Mouse (Mus musculus) forebrain, embryonic 10.5 days (tissue): ENCODE measurements around the gene Cog5. TPM values are rescaled to one million over a fixed set of nuclear protein-coding genes. Genes with fewer than 3 reads are reported as not detected.
A peak's percentile ranks its signal among the peaks of the same experiment; 100 is the strongest.

ENCODE experiments used
- DNase-seq: peaks from one replicate; pipeline ENCODE4 v3.0.0-alpha.2; 2017; ENCODE audit warnings: low spot score; ENCODE audit errors: extremely low spot score
- H3K27ac ChIP-seq: fragments of 300-500 bp; sonication (generic); 2 replicates; pipeline ENCODE4 v1.5.1; 2016; ENCODE audit warnings: mild to moderate bottlenecking
- H3K27me3 ChIP-seq: fragments of 300-500 bp; sonication (generic); 2 replicates; pipeline ENCODE4 v1.6.1; 2016; ENCODE audit warnings: mild to moderate bottlenecking; ENCODE audit not compliant: poor library complexity, severe bottlenecking
- H3K36me3 ChIP-seq: fragments of 300-500 bp; sonication (generic); replicated peaks from 2 replicates; pipeline ENCODE4 v1.6.1; 2016; ENCODE audit warnings: mild to moderate bottlenecking, moderate library complexity
- H3K4me1 ChIP-seq: fragments of 300-500 bp; sonication (generic); 2 replicates; pipeline ENCODE4 v1.6.1; 2016
- H3K4me3 ChIP-seq: fragments of 300-500 bp; sonication (generic); 2 replicates; pipeline ENCODE4 v1.5.1; 2016; ENCODE audit warnings: mild to moderate bottlenecking, moderate library complexity
- H3K9me3 ChIP-seq: fragments of 300-500 bp; sonication (generic); 2 replicates; pipeline ENCODE4 v1.6.1; 2016; ENCODE audit warnings: mild to moderate bottlenecking, moderate library complexity
- WGBS: fragments of 180-500 bp; shearing (Covaris S2); methylation state at CpG from one replicate; pipeline ENCODE4 v1.1.7; 2016; 5-methylcytosine and 5-hydroxymethylcytosine counted together
- polyA plus RNA-seq: library from polyadenylated mRNA; unstranded; fragments of >200 nt; fragmentation: Nextera tagmentation; extraction: Ambion mirVana; gene quantifications from 2 replicates; pipeline ENCODE4 v1.2.1, GENCODE M21; 2016

Gene Cog5
- polyA plus RNA-seq, 1 experiment from 2014 or later: 23.9 TPM

DNA sequence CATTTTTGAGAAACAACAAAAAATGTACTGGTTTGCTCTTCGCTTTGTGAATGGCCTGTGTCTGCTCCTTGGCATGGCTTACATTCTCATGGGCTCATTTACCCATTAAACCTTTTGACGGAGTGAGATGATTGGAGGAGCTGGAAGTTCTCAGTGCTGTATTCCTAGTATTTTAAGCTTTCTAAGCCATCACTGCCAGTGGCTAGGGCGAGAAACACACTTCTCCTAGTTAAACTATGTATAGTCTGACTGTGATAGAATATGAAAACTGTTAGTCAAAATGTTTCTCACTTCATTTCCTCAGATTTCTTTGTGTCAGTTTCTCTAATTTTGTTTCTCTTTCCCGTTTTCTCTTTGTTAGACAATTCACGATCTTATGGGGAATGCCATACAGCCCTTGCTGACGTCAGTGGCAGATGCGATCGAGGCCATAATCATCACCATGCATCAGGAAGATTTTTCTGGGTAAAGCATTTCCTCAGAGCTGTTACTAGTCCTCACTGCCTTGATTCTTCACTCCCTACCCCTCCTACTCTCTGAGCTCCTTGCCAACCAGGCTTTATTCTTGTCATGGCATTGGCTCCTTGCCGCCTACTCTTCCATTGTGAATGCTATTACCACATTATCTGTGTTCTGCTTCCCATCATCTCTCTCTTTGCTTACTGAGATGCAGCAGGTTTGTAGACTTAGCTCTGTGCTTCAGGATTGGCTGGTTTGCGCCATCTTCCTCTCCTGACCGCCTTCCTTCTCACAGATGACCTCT lies 231.4 kb downstream of the Cog5 start:
- no peak overlapping the region for H3K27ac ChIP-seq
- WGBS: 92% methylated on average over 11 of the region's 11 CpGs
- H3K27me3 ChIP-seq: no peaks in the 10 kb centered on the region
- H3K4me1 ChIP-seq: 0 out of 2 replicates have a peak, but pooled peaks cover 3% of the 10 kb centered on the region
- no peak for DNase-seq
- H3K4me3 ChIP-seq: no peak overlapping the region
- no peaks in the 10 kb centered on the region for H3K9me3 ChIP-seq
- peaks cover 15% of the 10 kb centered on the region for H3K36me3 ChIP-seq

DNA sequence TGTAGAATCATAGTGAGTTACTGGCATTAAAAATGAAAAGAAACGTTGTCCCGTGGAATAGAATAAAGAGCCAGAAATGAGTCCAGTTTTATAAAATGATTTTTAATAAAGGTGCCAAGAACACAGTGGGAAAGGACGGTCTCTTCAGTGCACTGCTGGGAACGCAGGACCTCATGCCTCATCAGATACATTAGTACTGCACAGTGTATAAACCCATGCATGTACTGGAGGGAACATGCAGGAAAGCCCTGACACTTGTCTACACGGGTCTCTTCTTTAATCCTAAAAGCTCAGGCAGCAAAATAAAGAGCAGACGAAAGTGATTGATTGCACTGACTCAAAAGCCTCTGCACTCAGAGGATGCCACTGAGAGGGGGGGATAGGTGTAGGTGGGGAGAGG lies 236.0 kb downstream of the Cog5 start:
- 77% methylated on average over 6 of the region's 6 CpGs for whole genome bisulfite sequencing
- Histone ChIP-seq H3K27me3 (no peaks in the 10 kb centered on the region; the same call in 1 of the 2 replicates), H3K36me3 (peaks cover 15% of the 10 kb centered on the region), H3K9me3 (no peaks in the 10 kb centered on the region), H3K4me1 (peaks cover 16% of the 10 kb centered on the region), H3K4me3 (no peak overlapping the region), H3K27ac (no peak overlapping the region)
- no peak for DNase-seq

DNA sequence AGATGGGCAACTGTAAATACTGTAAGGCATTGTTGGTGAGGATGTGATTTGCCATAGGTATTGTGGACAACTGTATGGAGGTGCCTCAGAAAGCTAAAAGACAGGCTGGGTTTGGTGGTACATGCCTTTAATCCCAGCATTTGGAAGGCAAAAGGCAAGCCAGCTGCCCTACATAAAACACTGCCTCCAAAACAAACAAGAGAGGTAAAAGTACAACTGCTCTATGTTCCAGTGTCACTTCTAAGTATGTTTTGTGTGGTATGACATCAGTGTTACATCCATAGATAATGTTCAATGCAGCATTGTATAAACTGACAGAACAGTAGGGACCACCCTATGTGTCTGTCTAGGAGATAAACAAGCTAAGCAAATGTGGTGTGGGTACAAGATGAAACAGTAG lies 237.4 kb downstream of the Cog5 start:
- Histone ChIP-seq H3K27me3 (no peaks in the 10 kb centered on the region; the same call in 1 of the 2 replicates), H3K4me3 (no peak overlapping the region), H3K27ac (no peak overlapping the region), H3K4me1 (peaks cover 30% of the 10 kb centered on the region), H3K36me3 (peaks cover 4% of the 10 kb centered on the region; the same call in 1 of the 2 replicates), H3K9me3 (no peaks in the 10 kb centered on the region)
- no peak for DNase-seq

DNA sequence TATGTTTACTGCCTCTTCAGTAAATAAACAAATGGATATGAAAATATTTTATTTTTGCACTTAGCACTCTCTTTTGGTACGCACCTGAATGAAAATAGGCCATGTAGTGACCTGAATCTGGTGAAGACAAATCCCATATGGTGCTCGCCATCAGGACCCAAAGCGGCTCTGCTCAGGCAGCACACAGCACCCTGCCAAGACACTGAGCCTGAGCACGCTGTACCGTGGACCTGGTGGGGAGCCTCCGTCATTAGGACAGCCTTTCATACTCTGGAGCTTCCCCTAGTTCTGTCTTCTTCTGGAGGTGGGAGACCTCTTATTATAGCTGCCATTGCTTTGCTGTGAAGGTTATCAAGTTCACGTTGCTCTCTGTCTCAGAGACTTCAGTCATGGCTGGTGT lies 238.1 kb downstream of the Cog5 start:
- 0 out of 2 replicates have a peak, but pooled peaks cover 3% of the 10 kb centered on the region for H3K36me3 ChIP-seq
- no peak overlapping the region for H3K4me3 ChIP-seq
- WGBS: 89% methylated on average over 7 of the region's 7 CpGs
- no peak for DNase-seq
- H3K4me1 ChIP-seq: peaks cover 35% of the 10 kb centered on the region
- H3K27me3 ChIP-seq: no peaks in the 10 kb centered on the region; the same call in 1 of the 2 replicates
- H3K9me3 ChIP-seq: no peaks in the 10 kb centered on the region
- H3K27ac ChIP-seq: no peak overlapping the region

DNA sequence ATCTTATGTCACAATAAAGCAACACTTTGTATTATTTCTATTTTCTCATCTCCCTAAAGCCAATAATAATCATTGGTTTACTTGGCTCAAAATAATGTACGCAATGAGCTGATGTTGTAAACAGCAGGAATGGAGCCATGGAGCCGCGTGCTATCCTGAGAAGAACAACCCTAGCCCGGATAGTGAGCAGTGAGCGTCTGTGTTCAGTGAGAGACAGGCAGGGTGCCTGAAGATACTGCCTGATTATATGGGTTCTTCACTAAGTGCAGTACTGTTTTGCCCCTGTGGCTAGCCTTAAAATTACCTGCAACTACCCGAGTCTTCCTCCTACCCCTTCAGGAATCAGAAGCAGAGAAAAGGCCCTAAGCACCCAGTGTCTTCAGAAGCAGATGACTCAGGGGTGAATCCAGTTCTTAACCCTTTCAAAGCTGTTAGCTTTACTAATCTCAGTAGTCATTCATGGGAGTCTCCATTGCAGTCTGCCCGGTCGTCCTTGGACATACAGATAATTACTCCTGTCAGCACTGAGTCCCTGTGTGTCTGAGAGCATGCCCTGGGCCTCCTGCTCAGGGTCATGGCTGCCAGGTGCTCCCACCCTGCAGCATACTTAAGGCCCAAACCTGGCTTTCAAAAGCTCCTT lies 240.5 kb downstream of the Cog5 start:
- no peaks in the 10 kb centered on the region; the same call in 1 of the 2 replicates for H3K27me3 ChIP-seq
- 29% methylated on average over 8 of the region's 8 CpGs for WGBS
- H3K36me3 ChIP-seq: no peaks in the 10 kb centered on the region
- H3K4me1 ChIP-seq: peaks cover 35% of the 10 kb centered on the region
- peak overlapping the region; percentile 69; the same call in 1 of the 2 replicates for H3K27ac ChIP-seq
- no peak for DNase-seq
- H3K9me3 ChIP-seq: no peaks in the 10 kb centered on the region
- no peak overlapping the region for H3K4me3 ChIP-seq

DNA sequence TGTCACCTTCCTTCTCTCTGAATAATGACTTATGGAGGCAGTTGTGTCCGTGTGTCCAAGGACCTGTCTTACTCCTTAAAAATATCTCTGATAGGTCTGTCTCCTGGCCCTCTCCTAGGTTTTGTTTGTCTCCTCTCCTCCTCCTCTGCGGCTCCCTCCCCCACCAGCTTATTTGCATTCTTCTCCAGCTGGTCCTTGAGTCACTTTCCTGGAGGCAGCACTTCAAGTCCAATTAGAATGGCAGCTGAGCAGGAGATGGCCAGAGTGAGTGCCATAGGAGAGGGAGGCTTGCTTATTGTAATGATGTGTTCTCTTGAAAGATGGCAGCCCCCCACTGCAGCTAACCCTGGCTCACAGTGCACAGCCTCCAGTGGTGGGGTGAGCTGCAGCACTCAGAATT lies 241.2 kb downstream of the Cog5 start:
- peaks cover 33% of the 10 kb centered on the region for H3K4me1 ChIP-seq
- H3K4me3 ChIP-seq: no peak overlapping the region
- 0 out of 2 replicates have a peak, but pooled peaks cover 4% of the 10 kb centered on the region for H3K36me3 ChIP-seq
- H3K9me3 ChIP-seq: no peaks in the 10 kb centered on the region
- WGBS: 3% methylated on average over 2 of the region's 2 CpGs
- H3K27me3 ChIP-seq: no peaks in the 10 kb centered on the region; the same call in 1 of the 2 replicates
- DNase-seq: peak; percentile 19
- peak overlapping the region; percentile 69; the same call in 1 of the 2 replicates for H3K27ac ChIP-seq

DNA sequence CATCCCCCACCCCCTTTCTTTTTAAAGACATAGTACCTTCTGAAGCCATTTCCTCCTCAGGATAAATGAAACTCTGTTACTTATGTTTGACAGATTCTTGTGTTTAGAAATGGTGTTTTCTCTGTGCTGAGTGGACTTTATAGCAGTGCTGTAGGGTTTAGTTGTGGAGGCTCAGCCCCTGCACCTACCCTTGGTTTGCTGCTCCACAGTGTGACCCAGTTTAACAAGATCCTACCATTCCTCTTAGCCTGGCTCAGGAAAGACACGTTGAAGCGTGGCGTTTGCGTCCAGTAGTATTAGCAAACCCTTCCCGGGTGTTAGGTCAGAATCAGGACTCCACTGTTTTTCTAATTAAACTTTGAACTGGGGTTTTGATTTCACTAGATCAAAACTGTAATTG lies 241.6 kb downstream of the Cog5 start:
- DNase-seq: no peak
- H3K4me1 ChIP-seq: peaks cover 32% of the 10 kb centered on the region
- no peaks in the 10 kb centered on the region; the same call in 1 of the 2 replicates for H3K27me3 ChIP-seq
- H3K9me3 ChIP-seq: no peaks in the 10 kb centered on the region
- H3K27ac ChIP-seq: peak overlapping the region; percentile 69
- WGBS: 14% methylated on average over 5 of the region's 5 CpGs
- no peak overlapping the region for H3K4me3 ChIP-seq
- H3K36me3 ChIP-seq: peaks cover 4% of the 10 kb centered on the region; the same call in 1 of the 2 replicates

DNA sequence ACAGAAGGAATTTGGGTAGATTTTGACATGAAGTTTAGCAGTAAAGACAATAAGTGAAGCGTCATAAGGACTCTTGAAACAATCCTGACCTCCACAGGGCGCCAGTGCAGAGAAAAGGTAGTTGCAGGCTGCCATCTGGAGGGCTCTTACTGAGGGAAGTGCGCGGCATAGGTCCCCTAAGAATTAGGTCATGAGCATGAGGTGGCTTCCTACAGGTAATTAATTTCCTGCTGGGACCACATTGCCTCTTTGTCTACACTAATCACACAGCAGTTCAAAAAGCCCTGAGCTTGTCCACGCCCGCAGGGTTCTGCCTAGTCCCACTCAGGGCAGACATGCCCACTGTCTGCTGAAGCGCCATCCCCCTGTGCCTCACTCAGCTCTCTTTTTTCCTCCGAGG lies 242.3 kb downstream of the Cog5 start:
- peak; percentile 24 for DNase-seq
- Histone ChIP-seq H3K27ac (peak overlapping the region; percentile 69), H3K9me3 (no peaks in the 10 kb centered on the region), H3K36me3 (peaks cover 4% of the 10 kb centered on the region; the same call in 1 of the 2 replicates), H3K4me1 (peaks cover 32% of the 10 kb centered on the region), H3K4me3 (no peak overlapping the region), H3K27me3 (no peaks in the 10 kb centered on the region; the same call in 1 of the 2 replicates)
- 19% methylated on average over 8 of the region's 8 CpGs for WGBS

DNA sequence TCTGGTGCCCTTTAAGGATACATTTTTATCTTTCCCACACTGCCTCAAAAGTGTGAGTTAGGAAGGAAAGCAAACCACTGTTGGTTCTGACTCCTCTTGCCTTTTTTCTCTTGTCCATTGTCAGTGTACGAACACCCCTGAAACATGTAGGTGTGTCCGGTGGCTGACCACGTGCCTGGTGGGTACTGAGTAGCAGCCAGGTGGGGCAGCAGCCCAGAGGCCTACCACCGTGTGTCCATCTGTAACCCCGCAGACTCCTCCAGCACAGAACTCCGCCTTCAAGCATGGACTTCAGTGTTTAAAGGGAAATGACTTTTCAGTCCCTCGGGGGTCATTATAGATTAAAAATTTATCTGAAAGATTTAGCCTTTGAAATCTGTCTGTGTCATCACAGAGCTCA lies 242.8 kb downstream of the Cog5 start:
- Histone ChIP-seq H3K27ac (no peak overlapping the region), H3K36me3 (peaks cover 5% of the 10 kb centered on the region; the same call in 1 of the 2 replicates), H3K4me1 (peaks cover 32% of the 10 kb centered on the region), H3K9me3 (no peaks in the 10 kb centered on the region), H3K4me3 (no peak overlapping the region), H3K27me3 (no peaks in the 10 kb centered on the region; the same call in 1 of the 2 replicates)
- DNase-seq: no peak
- 58% methylated on average over 7 of the region's 7 CpGs for WGBS

DNA sequence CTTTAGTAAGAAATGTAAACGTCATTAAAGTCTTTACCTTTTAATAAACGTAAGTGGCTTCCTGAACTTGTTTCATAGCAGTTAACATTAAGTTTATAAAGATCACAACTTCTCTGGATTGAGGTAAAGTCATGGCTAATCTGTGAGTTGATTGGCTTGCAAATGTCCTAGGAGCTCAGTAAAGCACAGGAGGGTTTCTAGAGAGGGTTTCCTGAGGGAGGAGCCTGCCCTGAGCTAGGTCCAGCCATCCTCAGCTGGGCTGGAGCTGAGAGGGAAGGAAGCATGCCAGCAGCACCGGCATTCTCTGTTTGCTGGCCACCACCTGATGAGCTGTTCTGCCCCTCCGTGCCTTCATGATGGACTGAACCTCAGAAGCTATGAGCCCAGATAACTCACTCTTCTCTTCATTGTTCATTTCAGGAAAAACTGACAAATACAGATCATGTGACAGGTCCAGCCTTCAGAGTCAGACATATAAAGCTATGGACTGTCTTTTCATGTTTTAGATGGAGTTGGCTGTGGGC lies 245.8 kb downstream of the Cog5 start:
- WGBS: 77% methylated on average over 4 of the region's 4 CpGs
- Histone ChIP-seq H3K27me3 (no peaks in the 10 kb centered on the region), H3K4me1 (peaks cover 23% of the 10 kb centered on the region), H3K4me3 (no peak overlapping the region), H3K36me3 (peaks cover 9% of the 10 kb centered on the region; the same call in 1 of the 2 replicates), H3K27ac (no peak overlapping the region), H3K9me3 (no peaks in the 10 kb centered on the region)
- DNase-seq: no peak

DNA sequence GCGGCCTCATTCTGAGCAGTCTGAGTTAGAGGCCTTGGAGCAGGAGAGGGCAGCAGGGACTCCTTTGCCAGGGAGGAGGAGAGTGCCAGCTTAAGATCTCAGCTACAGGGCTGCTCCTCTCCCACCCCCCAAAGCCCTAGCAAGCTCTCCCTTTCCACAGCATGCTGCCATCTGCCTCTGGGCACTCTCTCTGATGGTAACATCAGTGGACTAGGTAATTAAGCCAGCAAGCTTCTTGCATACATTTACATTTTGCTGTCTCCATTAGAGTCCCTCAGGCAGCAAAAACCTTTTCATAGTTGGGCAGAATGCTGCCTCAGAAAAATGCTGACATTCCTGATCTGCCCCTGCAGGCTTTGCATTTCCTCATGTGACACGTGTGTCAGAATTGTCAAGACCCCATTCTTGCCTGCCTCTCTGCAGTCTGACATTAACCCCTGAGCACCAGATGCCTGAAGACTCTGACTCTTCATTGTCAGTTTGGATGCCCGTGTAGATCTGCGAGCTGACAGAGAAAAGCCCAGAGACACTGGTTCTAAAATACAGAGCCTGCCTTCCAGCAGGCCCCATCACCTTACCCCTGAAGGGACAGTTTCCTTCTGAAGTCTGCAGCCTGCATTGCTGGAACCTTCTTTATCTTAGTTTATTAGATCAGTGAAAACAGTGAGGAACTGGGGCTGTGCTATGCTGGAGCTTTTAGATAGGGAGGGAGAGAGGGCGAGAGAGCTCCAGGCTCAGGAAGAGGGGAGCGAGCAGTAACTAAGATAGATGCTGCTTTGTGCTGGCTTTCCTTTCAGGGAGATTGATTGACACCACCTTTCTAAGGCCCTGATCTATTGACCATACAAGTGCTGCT lies 251.3 kb downstream of the Cog5 start:
- 44% methylated on average over 6 of the region's 6 CpGs for WGBS
- no peaks in the 10 kb centered on the region for H3K9me3 ChIP-seq
- peaks cover 10% of the 10 kb centered on the region; the same call in 1 of the 2 replicates for H3K4me1 ChIP-seq
- H3K36me3 ChIP-seq: peaks cover 5% of the 10 kb centered on the region; the same call in 1 of the 2 replicates
- no peaks in the 10 kb centered on the region for H3K27me3 ChIP-seq
- no peak overlapping the region; the same call in 1 of the 2 replicates for H3K27ac ChIP-seq
- no peak for DNase-seq
- no peak overlapping the region for H3K4me3 ChIP-seq

DNA sequence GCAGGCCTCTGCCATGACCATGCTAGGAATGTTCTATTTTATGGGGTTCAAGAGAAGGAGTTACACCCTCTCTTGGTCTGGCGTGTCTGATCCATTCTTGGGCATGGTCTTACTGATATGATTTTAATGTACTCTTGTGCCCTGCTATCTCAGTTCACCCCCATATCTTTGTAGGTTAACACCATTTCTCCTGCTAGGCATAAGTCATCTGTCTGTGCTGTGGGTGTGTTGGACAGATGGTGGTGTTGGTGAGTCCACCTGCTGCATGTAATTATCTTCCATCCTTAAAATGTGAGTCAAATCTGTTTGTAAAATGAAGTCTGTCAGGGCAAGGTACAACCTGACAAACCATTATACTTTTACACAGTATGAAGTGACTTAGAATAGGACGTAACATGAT lies 252.8 kb downstream of the Cog5 start:
- H3K36me3 ChIP-seq: peaks cover 4% of the 10 kb centered on the region; the same call in 1 of the 2 replicates
- DNase-seq: no peak
- H3K9me3 ChIP-seq: no peaks in the 10 kb centered on the region
- 90% methylated on average over 2 of the region's 2 CpGs for WGBS
- H3K27me3 ChIP-seq: no peaks in the 10 kb centered on the region
- H3K27ac ChIP-seq: no peak overlapping the region
- H3K4me3 ChIP-seq: no peak overlapping the region
- peaks cover 10% of the 10 kb centered on the region; the same call in 1 of the 2 replicates for H3K4me1 ChIP-seq
